In the genomic region with DNA sequence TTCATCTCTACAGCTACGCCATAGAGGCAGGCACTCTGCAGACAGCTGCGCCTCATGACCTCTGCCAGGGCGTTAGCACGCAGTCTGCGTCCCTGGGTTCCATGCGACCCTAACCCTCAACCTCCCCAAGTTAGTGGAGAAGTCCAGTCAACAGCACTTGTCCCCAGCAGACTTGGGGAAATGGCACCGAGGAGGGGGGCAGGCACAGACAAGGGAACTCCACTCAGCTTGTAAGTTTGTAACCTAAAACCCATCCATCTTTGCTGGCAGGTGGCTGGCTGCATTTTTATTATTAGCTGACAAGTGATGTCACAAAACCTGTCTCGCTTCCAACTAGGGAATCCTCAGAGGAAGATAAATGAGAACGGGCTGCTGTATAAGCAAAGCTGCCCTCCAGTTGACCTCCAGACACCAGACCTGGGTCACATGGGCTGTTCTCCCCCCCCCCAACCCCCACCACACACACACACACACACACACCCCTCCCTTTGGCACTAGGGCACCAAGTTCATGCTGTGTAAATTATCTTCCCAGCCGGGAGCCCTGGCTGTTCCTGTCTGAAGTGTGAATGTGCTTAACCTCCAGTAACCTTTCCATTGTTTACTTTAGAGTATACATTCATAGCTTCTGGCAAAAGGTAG, we compare ENCODE assay signal across 9 mouse cellular contexts.
DNase-seq lines count a peak whose midpoint lies in the region; ATAC-seq and TF ChIP-seq lines count a peak whose summit lies in the region.
"Had no signal": no experiment of that assay in that cellular context is flagged by ENCODE, and none has a peak within 500 bp of the region (broad histone marks: within the 10 kb centered on the region; RNA-seq: fewer than 3 reads in every experiment).

No protein-coding gene starts in this region.

- H3K4me3 ChIP-seq in cerebellum, adult 2 months (replicated peaks; ENCODE audit: insufficient read depth, low read depth, low read length), result no peak overlapping the region
- no peak overlapping the region for H3K4me3 ChIP-seq in forebrain, embryonic 14.5 days (ENCODE audit: low read depth, low read length)
- no peak overlapping the region for H3K4me3 ChIP-seq in hindbrain, embryonic 12.5 days
- no peak overlapping the region for H3K4me3 ChIP-seq in limb, embryonic 14.5 days (replicated peaks; ENCODE audit: low read length)
- H3K4me3 ChIP-seq in neural tube, embryonic 11.5 days (ENCODE audit: low read depth, low read length), result no peak overlapping the region

- no peak for TF ChIP-seq POLR2A in cerebellum, adult 2 months (IDR thresholded peaks at IDR 0.05; ENCODE audit: borderline replicate concordance, insufficient read depth, low read length)
- TF ChIP-seq POLR2A in limb, embryonic 14.5 days (IDR thresholded peaks at IDR 0.05; ENCODE audit: borderline replicate concordance, extremely low read depth, insufficient read depth, insufficient read length), result no peak

- DNase-seq in cerebellum, adult 2 months, result peak; percentile 45 to 68
- DNase-seq in cerebellum, postnatal 4 days (ENCODE audit: low spot score in 2 of 2), result no peak
- peak; percentile 73 for DNase-seq in forebrain, embryonic 14.5 days (ENCODE audit: low spot score)
- peak; percentile 85 for DNase-seq in limb, embryonic 14.5 days (ENCODE audit: low spot score)
- peak; percentile 85 for DNase-seq in neural tube, embryonic 11.5 days (ENCODE audit: low spot score)
- no peak for DNase-seq in thymus, postnatal 14 days
- DNase-seq in frontal cortex, postnatal 10 days (ENCODE audit: low spot score in 2 of 2), result no peak

- H3K27ac ChIP-seq in cerebellum, adult 2 months (ENCODE audit: insufficient read depth, low read length), result no peak overlapping the region
- H3K27ac ChIP-seq in forebrain, embryonic 14.5 days (ENCODE audit: low read depth, low read length), result peak overlapping the region; percentile 46
- peak overlapping the region; percentile 76; the same call in 1 of the 2 replicates for H3K27ac ChIP-seq in hindbrain, embryonic 12.5 days
- peak overlapping the region; percentile 68; the same call in 1 of the 2 replicates for H3K27ac ChIP-seq in limb, embryonic 14.5 days (replicated peaks; ENCODE audit: low read depth, low read length)
- H3K27ac ChIP-seq in neural tube, embryonic 11.5 days (ENCODE audit: low read depth, low read length), result peak overlapping the region; percentile 68

- no peaks in the 10 kb centered on the region for H3K9me3 ChIP-seq in forebrain, embryonic 14.5 days (replicated peaks; ENCODE audit: control insufficient read depth, low read length)
- no peaks in the 10 kb centered on the region for H3K9me3 ChIP-seq in hindbrain, embryonic 12.5 days (replicated peaks)
- H3K9me3 ChIP-seq in limb, embryonic 14.5 days (ENCODE audit: control insufficient read depth, low read length), result no peaks in the 10 kb centered on the region
- H3K9me3 ChIP-seq in neural tube, embryonic 11.5 days (ENCODE audit: control insufficient read depth, low read length), result no peaks in the 10 kb centered on the region

- H3K36me3 ChIP-seq in forebrain, embryonic 14.5 days (ENCODE audit: control insufficient read depth, insufficient read depth, low read length), result peaks cover 50% of the 10 kb centered on the region
- H3K36me3 ChIP-seq in hindbrain, embryonic 12.5 days, result peaks cover 56% of the 10 kb centered on the region
- peaks cover 69% of the 10 kb centered on the region for H3K36me3 ChIP-seq in limb, embryonic 14.5 days (ENCODE audit: control insufficient read depth, insufficient read depth, low read length)
- H3K36me3 ChIP-seq in neural tube, embryonic 11.5 days (ENCODE audit: control insufficient read depth, insufficient read depth, low read length), result peaks cover 9% of the 10 kb centered on the region; the same call in 1 of the 2 replicates

- H3K4me2 ChIP-seq in forebrain, embryonic 14.5 days (ENCODE audit: low read length), result no peak overlapping the region
- H3K4me2 ChIP-seq in hindbrain, embryonic 12.5 days (replicated peaks), result no peak overlapping the region
- no peak overlapping the region for H3K4me2 ChIP-seq in limb, embryonic 14.5 days (replicated peaks; ENCODE audit: low read depth, low read length, severe bottlenecking)
- H3K4me2 ChIP-seq in neural tube, embryonic 11.5 days (ENCODE audit: low read depth), result no peak overlapping the region

- H3K4me1 ChIP-seq in cerebellum, adult 2 months (ENCODE audit: control insufficient read depth, insufficient read depth, low read length), result peaks cover 6% of the 10 kb centered on the region
- peaks cover 21% of the 10 kb centered on the region for H3K4me1 ChIP-seq in forebrain, embryonic 14.5 days (ENCODE audit: control insufficient read depth, insufficient read depth, low read length)
- peaks cover 31% of the 10 kb centered on the region for H3K4me1 ChIP-seq in hindbrain, embryonic 12.5 days
- peaks cover 29% of the 10 kb centered on the region for H3K4me1 ChIP-seq in limb, embryonic 14.5 days (ENCODE audit: control insufficient read depth, insufficient read depth, low read length)
- peaks cover 38% of the 10 kb centered on the region for H3K4me1 ChIP-seq in neural tube, embryonic 11.5 days (ENCODE audit: control insufficient read depth, insufficient read depth, low read length)

- WGBS in cerebellum, adult 2 months, result 40% methylated on average over 10 of the region's 10 CpGs
- 28% methylated on average over 10 of the region's 10 CpGs for WGBS in forebrain, embryonic 14.5 days
- WGBS in hindbrain, embryonic 12.5 days, result 9% methylated on average over 10 of the region's 10 CpGs
- WGBS in limb, embryonic 14.5 days, result 14% methylated on average over 10 of the region's 10 CpGs
- 2% methylated on average over 10 of the region's 10 CpGs for WGBS in neural tube, embryonic 11.5 days

- no peak for TF ChIP-seq CTCF in cerebellum, adult 2 months (IDR thresholded peaks at IDR 0.05; ENCODE audit: borderline replicate concordance, insufficient read depth, low read depth, low read length)

- H3K27me3 ChIP-seq in cerebellum, adult 2 months (ENCODE audit: control insufficient read depth, insufficient read depth, low read length), result no peaks in the 10 kb centered on the region
- H3K27me3 ChIP-seq in forebrain, embryonic 14.5 days (replicated peaks; ENCODE audit: control insufficient read depth, insufficient read depth, low read length), result no peaks in the 10 kb centered on the region
- H3K27me3 ChIP-seq in hindbrain, embryonic 12.5 days, result peaks cover 27% of the 10 kb centered on the region
- H3K27me3 ChIP-seq in limb, embryonic 14.5 days (ENCODE audit: control insufficient read depth, insufficient read depth, low read length), result no peaks in the 10 kb centered on the region
- 0 out of 2 replicates have a peak, but pooled peaks cover 3% of the 10 kb centered on the region for H3K27me3 ChIP-seq in neural tube, embryonic 11.5 days (ENCODE audit: control insufficient read depth, insufficient read depth, low read length)
- H3K27me3 ChIP-seq: CH12.LX had no signal

- ATAC-seq in forebrain, embryonic 14.5 days, result peak; percentile 64
- peak; percentile 74 for ATAC-seq in hindbrain, embryonic 12.5 days (ENCODE audit: low FRiP score)
- ATAC-seq in limb, embryonic 14.5 days (ENCODE audit: low FRiP score, low read depth), result peak; percentile 80
- peak; percentile 87 for ATAC-seq in neural tube, embryonic 11.5 days (ENCODE audit: insufficient read depth, low FRiP score, low TSS enrichment)

- no peak overlapping the region for H3K9ac ChIP-seq in forebrain, embryonic 14.5 days (ENCODE audit: low read length)
- peak overlapping the region; percentile 4; the same call in 1 of the 2 replicates for H3K9ac ChIP-seq in hindbrain, embryonic 12.5 days
- no peak overlapping the region for H3K9ac ChIP-seq in limb, embryonic 14.5 days (ENCODE audit: low read depth, low read length, severe bottlenecking)
- no peak overlapping the region for H3K9ac ChIP-seq in neural tube, embryonic 11.5 days (ENCODE audit: low read length)

Comparison
In these comparisons a context has a peak if more than half of its experiments do, and no peak if none do; other contexts are left out.
1. DNase-seq: peak in cerebellum, adult 2 months (2 of 2), forebrain, embryonic 14.5 days (single experiment), limb, embryonic 14.5 days (single experiment) and neural tube, embryonic 11.5 days (single experiment); none in cerebellum, postnatal 4 days (0 of 2), thymus, postnatal 14 days (single experiment) and frontal cortex, postnatal 10 days (0 of 2).
2. Peak in every context shown above with its lines, with median percentiles within 50 percentile points of each other: ATAC-seq.